Mouse (Mus musculus) layer of hippocampus, postnatal 14 days (tissue): ENCODE data around the gene Rtf2. TPM values are rescaled to one million over a fixed set of nuclear protein-coding genes. Genes with fewer than 3 reads are reported as not detected.

Source experiments
- DNase-seq, 2 experiments: peaks; one replicate each; pipeline ENCODE4 v3.0.0; 2021 to 2022; ENCODE audit warnings: low spot score in 2 of 2, mixed read lengths in 1 of 2
- total RNA-seq, 2 experiments: library from RNA; stranded (reverse); gene quantifications; 2 replicates each; pipeline ENCODE4 v1.2.3; 2021

Rtf2 gene
- total RNA-seq, 2 experiments from 2014 or later = 63.3 to 63.6 TPM

DNA sequence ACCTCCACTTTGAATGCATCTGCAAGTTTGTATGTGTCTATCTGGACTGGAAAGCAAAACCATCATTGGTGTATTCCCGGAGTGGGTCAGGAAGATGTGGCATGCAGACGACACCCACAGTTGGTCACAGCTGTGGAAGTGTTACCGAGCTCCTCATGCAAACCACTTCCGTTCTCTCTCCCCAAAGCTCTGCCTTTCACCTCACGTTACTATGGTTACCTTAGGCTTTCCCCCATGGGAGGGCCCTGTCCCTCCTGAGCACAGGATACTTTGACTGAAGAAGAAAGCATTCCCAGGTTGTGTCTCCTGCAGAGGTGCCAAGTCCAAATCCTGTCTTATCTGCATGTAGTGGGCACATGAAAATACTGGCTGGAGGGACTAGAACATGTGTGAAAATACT is 6.6 kb upstream of the Rtf2 start:
- DNase-seq = no peak

DNA sequence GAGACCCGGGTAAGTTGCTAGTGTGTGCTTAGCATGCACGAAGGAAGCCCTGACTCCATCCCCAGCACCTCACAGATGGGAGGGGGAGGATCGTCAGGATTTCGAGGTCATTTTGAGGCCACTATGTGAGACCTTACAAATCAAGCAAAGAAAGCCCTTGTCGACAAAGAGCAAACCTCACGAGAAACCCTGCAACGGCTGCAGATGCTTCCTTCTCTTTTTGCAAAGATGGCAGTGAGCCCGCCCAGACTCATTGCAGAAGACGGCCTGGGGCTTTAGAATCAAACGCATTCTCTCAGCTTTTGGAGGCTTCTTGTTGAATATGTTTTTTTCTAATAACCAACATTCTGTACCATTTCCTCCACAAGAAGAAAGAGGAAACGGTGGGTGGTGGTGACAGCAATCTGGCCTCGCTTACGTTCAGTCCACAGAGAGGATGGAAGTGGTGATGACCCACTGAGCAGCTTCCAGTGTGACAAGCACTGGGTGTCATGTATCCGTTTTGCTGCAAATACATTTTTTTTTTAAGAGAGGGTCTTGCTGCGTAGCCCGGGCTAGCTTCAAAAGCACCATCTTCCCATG is 2.9 kb upstream of the Rtf2 start:
- DNase-seq = no peak

DNA sequence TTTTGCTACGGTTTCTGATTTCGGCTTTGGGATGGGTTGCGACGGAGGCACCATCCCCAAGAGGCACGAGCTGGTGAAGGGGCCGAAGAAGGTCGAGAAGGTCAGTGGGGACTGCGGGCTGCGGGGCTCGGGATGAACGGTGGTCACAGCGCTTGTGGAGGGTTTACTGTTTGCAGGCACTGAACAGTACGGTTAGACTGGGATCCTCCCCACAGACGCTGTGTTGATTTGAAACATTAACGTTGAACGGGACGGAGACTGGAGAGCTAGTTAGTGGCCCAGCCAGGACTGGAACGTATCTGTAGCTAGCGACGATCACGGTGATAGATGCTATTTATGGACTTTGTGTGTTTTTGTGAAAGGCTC is 267 bp downstream of the Rtf2 start:
- no peak for DNase-seq

DNA sequence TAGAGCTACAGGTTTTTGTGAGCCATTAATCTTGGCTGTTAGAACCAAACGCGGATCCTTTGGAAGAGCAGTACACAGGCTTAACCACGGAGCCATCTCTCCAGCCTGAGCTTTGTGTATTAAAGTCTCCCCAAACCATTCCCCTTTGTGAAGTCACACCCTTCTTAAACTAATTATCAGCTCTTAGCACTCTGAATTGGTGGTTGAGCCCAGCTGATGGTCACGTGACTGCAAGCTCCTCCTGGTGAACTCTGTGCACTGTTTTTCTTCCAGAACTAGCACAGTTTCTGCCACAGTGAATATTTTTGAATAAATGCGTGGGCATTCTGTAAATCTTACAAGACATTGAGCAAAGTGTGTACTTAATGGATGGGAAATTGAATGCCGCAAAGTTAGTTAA is 820 bp downstream of the Rtf2 start:
- no peak for DNase-seq

DNA sequence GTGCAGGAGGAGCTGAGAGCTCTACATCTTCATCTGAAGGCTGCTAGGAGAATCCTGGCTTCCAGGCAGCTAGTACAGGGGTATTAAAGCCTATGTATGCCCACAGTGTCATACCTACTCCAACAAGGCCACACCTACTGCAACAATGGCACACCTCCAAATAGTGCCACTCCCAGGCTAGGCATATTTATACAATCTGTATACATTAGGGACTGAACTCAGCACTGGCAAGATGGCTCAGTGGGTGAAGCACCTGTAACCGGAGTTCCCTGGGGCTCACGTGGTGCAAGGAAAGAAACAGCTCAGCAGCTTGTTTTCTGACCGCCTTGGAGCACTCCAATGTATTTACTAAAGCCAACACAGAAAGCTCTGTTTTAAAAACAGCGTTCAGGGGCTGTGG is 5.3 kb downstream of the Rtf2 start:
- no peak for DNase-seq

DNA sequence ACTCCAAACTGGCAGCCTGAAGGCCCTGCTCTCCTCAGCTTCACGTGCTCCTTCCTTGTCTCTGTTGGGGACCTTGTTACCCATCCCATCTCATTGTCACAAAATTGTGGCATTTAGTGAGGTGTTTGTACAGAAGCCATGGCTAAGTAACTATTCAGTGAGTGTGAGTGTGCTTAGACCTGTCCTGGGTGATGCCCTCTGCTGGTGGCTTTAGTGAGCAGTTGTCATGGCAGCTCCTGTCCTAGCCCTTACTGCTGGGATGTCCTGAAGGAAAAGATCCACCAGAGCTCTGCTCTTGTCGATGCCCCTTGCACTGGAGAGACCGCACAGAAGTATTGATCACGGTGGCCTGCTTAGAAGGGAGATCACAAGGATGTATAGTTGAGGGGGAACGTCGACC is 7.0 kb downstream of the Rtf2 start:
- DNase-seq = no peak

DNA sequence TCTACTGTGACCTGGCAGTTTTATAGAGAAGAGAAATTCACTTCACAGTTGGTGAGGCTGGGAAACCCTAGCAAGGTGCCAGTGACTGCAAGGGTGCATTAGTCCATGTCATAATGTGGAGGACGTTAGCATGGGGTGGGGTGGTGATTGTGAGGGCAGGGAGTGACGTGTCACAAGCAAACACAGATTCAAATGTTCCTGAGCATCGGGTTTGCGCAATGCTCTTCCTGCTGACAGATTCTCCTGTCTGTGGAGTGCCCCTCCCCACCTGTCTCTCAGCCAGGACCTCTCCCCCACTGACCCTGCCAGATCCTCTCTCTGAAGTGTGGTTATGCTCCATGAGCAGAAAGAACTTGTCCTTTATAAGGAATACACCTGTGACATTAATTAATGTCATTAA is 8.0 kb downstream of the Rtf2 start:
- no peak for DNase-seq

DNA sequence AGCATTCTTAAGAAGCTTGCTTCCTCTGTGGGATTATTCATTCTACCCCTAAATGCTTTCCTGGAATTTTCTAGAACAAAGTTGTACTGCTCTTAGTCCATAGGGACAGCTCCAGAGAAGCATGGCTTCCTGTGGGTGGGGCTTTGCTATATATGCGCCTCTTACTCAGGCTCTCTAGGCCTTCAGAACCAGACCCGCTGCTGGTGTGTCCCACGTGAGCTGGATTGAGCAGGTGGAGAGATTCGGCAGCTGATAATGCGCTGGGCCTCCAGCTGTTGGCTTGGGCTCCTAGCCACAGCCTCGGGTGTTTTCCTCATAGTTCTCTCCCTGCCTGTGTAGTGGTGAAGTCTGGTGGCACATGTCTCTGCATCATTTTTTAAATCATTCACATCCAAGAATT is 10.3 kb downstream of the Rtf2 start:
- DNase-seq = no peak

DNA sequence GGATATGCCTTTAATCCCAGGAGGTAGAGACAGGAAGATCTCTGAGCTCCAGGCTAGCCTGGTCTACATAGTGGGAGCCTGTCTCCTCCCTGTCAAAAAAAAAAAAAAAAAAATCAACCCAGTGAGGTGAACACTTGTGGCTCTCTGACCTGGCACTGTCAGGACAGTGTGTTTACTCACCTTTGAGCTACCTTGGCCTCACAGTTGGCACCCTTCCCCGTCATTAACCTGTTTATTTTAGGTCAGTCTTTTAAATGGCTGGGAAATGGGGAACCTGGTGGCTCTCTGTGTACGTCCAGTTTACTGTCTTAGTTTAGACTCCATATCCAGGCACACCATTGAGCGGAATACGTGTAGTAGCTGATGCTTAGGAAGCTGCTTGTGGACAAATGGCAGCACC is 11.7 kb downstream of the Rtf2 start:
- DNase-seq = no peak

DNA sequence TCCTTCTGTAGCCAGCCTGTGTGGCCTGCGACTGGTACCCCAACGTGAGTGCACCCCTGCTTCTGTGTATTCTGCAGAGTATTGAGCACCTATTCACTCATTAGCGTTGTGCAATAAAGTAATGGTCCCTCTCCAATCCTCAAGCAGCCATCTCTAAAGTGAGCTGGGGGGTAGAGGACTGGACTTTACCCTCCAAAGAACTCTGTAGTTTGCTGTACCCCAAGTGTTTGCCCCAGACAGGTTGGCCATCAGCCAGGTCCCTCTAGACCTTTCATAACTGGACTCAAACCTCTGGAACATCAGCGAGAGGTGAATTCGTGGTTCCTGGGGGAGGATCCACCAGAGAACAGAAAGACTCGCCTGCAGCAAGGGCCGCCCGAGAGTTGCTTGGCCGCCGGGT is 12.1 kb downstream of the Rtf2 start:
- no peak for DNase-seq

DNA sequence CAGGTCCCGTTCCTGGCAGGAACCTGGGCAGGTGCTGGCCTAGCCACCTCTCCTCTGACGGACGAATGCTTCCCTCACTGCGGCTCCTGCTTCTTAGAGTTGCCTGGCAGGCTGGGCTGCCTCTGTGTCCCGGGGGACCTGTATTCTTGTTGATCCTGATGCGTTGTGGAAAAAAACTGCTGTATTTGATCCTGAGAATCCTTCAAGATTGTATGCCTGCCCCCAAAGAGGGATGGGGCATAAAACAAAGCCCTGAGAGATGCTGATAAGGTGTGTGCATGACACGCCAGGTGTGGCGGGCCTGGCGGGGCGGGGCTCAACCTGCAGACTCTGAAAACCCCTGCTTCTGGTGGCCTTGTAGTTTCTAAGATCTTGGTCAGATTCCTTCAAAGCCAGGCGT is 18.1 kb downstream of the Rtf2 start, which contains the start of gene Gcnt7:
TSS of gene Gcnt7 (minus strand) at position 101 of the 400 bp plus-strand sequence.
- no peak for DNase-seq

DNA sequence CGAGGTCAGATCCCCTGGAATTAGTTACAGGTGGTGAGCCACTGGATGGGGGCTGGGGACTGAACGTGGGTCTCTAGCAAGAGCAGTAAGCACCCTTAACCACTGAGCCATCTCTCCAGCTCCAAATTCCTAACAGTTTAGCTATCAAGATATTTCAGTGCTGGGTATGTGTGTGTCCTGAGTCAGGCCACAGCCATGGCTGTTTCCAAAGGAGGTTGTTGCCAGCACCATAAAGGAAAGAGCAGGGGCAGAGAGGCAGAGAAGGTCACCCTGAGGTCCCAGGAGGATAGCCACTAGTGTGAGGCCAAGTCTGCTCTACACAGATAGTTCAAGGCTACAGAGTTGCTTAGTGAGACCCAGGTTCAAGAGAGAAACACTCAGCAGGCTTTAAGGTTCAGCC is 20.3 kb downstream of the Rtf2 start:
- no peak for DNase-seq

DNA sequence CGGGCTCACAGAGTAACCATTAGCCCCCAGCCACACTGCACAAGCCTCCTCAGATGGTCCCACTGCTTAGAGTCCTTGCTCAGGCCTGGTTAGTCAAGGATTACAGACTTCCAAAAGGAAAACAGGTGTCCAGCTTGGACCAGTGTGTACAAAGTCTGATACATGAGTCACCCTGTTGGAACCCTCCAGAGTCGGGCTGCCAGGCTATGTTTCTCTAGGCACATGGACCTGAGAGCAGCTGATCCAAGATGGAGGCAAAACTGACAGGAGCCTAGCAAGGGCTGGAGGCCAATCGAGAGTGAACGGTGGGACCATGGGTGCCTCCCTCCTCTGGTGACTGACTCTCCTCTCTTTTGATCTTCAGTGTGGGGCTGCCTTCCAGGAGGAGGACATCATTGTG is 22.5 kb downstream of the Rtf2 start:
- no peak for DNase-seq

DNA sequence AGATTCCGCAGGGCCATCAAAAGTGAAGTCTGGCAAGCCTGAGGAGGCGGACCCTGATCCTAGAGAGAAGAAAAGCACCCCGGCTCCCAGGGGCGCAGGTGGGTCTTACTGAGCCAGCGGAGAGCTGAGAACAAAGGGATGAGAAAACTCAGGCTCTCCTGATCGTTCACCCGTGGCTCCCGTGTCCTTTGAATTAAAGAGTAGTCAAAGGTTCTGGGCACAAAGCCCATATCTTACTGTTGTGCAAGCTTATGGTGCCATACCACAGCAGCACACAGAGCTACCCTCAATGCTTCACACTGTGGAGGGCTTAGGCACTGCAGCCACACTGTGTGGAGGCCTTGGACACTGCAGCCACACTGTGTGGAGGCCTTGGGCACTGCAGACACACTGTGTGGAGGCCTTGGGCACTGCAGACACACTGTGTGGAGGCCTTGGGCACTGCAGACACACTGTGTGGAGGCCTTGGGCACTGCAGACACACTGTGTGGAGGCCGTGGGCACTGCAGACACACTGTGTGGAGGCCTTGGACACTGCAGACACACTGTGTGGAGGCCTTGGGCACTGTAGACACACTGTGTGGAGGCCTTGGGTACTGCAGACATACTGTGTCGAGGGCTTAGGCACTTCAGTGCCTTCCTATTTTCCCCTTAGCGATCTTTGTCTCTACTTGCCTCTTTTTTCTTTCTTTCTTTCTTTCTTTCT is 26.2 kb downstream of the Rtf2 start:
- no peak for DNase-seq

DNA sequence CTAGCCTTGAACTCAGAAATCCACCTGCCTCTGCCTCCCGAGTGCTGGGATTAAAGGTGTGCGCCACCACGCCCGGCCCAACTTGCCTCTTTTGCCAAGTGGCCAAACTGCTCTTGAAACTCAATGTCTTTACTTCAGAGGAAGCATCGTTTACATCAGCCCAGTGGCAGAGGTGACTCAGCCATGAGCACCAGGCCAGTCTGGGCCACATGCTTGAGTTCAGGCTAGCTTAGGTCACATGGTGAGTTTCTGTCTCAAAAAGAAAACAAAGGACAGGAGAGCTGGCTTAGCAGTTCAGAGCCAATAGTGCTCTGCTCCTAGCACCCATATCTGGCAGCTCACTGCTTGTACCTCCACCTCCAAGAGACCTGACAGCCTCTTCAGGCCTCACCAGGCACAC is 26.9 kb downstream of the Rtf2 start:
- DNase-seq = no peak

DNA sequence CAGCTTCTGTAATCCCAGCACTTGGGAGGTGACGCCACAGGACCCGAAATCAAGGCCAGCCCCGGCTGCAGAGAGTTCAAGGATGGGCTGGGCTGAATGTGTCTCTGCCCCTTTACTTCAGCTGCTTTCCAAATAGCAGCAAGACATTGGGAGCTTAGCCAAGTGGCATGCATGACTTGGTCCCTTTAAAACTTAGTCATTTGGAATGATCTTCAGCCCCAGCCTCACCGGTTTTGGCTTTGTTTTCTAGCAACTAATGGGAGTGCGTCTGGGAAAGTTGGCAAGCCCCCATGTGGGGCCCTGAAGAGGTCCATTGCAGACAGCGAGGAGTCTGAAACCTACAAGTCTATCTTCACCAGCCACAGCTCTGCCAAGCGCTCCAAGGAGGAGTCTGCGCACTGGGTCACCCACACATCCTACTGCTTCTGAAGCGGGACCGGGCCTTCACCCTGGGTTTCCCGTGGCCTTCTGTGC is 28.0 kb downstream of the Rtf2 start:
- peak in 1 of 2 experiments; percentile 27 for DNase-seq

DNA sequence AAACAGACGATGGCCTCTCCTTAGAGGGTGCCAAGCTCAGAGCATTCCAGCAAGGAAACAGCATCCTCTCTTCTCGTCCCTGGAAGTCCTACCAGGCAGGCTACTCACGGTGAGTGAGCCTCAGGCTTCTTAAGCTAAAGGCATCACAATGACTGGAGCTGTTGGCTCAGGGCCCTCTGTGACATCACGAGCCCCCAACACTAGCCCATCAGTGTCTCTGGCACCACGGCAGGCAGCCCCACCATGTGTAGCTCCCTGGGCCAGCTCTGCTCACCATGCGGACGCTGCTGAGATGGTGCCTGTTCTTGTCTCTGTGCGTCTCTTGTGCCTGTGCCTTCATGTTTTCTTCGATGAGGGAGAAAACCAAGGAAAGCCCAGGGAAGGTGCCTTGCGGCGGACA is 32.0 kb downstream of the Rtf2 start, which contains the start of gene Fam209:
TSS of gene Fam209 (plus strand) at position 203 of the 400 bp plus-strand sequence.
- DNase-seq = no peak

DNA sequence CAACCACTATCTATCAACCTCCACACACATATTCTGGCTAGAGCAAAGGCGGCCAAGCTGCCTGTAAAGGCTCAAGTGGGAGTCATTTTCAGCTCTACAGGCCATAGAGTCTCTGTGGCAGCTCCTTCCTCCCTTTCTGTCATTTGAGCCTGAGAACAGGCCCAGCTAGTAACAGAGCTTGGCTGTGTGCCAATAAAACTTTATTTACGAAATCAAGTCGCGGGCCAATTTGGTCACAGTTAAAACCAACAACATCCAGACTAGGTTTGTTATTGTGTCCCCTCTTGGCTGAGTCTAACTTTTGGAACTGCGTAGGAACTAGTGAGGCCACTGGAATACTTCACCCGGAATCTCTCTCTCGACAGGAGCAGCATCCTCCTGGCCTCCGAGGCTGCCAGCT is 33.2 kb downstream of the Rtf2 start:
- DNase-seq = peak in 1 of 2 experiments; percentile 30

DNA sequence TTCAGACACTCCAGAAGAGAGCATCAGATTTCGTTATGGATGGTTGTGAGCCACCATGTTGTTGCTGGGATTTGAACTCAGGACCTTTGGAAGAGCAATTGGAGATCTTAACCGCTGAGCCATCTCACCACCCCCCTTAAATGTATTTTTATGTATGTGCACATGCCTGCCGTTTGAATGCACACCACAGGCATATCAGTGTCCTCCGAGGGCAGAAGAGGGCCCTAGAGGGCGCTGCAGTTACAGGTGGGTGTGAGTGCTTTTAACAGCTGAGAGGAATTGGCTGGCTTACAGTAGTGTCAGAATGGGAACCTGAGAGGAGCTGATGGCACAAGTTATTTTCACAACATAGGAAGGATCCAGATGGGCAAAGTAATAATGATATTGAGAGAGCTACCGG is 34.6 kb downstream of the Rtf2 start:
- no peak for DNase-seq

DNA sequence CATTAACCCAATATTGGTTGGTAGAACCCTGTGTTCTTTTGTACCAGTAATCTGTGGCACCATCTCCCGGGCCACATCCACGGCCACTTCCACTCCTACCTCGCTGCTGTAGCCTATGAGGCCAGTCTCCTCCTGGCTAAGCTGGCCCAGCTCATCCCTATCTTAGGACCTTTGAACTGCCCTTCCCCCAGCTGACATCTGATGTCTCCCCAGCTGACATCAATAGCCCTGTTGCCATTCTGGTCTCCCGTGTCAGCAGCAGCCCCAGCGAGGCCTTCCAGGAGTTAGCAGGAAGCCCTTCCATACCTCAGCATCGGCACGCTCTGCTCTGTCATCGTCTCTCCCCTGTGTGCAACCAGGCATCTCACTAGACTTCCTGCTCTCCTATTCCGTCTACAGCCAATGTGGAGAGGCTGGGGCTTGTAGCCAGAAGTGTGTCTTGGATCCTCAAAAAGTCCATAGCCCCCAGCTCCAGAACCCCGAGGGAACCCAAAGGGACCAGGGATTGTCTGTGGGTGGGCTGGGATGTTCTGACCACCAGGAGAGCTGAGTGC is 36.4 kb downstream of the Rtf2 start:
- no peak for DNase-seq

DNA sequence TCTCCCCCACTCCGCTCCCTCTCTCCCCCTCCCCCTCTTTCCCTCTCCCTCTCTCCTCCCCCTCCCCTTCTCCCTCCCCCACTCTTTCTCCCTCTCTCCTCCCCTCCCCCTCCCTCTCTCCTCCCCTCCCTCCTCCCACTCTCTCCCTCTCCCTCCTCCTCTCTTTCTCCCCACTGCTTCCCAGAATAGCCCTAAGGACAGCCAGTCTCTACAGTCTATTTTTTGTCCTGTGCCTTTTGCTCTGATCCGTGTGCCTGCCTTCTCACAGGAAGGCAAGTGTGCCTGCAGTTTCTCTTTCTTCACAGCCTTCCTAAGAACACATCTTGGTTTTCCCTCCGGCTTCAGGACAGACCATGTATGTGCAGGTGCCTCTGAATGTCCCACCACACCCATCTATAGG is 37.0 kb downstream of the Rtf2 start:
- no peak for DNase-seq

DNA sequence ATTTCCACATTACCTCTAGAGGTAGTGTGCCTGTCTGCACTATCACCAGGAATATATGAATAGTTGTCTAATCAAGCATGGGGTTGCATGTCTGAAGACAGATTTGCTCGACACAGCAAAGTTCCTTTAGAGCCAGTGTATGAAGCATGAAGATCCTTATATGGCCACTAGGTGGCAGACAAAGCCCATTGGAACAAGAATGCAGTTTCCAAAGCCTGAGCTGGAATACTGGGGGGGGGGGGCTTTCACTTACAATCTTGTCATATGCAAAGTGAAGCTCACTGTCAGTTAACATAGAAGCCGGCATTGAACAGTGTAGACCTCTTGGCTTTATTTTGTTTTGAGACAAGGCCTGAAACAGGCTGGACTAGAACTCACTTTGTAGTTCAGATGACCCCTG is 37.5 kb downstream of the Rtf2 start:
- peak; percentile 51 to 69 for DNase-seq

DNA sequence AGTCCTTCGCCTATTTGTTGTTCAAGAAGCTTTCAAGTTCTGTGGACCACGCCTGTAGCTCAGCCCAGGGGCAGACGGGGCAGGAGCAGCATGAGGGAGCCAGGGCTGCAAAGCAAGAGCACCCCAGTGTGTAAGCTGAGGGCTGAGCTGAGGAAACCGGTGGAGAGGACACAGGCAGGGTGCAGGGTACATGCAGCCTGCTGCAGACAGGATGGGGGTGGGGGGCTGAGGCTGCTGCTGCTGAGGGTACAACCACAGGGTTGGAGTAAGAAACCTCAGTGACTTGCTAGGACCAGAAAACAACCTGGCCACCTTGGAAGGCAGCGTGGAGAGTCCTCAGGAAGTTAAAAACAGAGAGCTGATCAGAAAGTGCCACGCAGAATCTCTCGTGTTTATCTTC is 39.9 kb downstream of the Rtf2 start:
- DNase-seq = no peak
